Mouse (Mus musculus) retina, embryonic 14.5 days (tissue): Measurements from ENCODE around the gene Tmem40.

Experiments
- DNase-seq: peaks from one replicate; pipeline ENCODE4 v3.0.0-alpha.2; 2015; ENCODE audit warnings: low spot score

Tmem40 gene

DNA sequence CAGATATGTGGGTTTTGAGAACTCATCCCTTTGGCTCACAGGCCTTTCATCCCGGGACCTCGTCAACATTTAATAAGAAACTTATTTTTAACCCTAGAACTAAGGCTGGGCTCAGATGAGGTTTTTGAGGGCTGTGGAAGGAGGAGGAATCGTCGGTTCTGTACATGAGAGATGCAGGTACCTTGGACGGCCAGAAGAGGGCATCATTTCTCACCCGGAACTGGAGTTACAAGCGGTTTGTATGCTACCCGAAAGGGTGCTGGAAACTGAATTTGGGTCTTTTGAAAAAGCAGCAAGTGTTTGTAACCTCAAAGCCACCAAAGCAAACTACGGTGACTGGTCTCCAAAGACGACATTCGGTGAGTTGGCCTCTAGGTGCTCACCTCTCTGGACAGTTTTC is 60.9 kb downstream of the Tmem40 start:
- DNase-seq, result peak; percentile 8

DNA sequence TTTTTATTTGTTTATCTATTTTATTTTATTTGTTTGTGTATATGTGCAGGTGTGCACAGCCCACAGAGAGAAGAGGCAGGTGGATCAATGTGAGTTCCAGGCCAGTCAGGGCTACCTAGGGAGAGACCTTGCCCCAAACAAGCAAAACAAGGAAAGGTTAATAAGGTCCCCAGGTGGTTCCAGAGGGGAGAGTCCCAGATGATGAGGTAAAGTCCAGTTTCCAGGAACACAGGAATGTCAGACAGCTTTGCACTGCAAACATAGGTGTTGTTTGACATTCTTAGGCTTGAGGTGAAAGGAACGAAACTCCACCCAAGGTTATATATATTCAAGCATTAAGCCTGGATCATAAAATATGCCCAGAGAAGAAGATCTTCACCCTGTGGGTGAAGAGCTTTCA is 61.4 kb downstream of the Tmem40 start:
- DNase-seq, result no peak

GRCm38 (mm10) chr6:115698699-115699098 is 63.5 kb downstream of the Tmem40 start:
- DNase-seq, result no peak

GRCm38 (mm10) chr6:115697739-115698558 is 64.3 kb downstream of the Tmem40 start:
- no peak for DNase-seq

DNA sequence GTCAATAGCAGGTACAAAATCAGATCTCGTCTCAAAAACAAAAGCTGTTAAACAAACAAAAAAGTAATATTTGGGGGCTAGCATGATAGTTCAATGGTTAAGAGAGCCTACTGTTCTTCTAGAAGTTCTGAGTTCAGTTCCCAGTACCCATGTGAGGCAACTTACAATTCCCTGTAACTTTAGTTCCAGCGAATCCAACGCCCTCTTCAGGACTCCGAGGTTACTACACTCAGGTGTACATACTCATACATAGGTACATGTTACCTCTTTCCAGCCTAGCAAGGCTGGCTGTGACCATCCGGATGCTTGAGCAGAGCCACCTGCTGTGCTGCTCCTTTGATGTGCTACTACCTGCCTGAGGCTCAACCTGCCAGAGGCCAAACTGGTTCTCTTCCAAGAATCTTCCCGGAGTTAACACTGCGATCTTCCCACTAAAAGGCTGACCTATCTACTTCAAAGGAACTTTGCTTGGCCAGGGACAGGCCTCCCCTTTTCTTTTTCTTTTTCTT is 65.4 kb downstream of the Tmem40 start:
- DNase-seq, result no peak

GRCm38 (mm10) chr6:115695124-115695523 is 67.1 kb downstream of the Tmem40 start:
- no peak for DNase-seq

DNA sequence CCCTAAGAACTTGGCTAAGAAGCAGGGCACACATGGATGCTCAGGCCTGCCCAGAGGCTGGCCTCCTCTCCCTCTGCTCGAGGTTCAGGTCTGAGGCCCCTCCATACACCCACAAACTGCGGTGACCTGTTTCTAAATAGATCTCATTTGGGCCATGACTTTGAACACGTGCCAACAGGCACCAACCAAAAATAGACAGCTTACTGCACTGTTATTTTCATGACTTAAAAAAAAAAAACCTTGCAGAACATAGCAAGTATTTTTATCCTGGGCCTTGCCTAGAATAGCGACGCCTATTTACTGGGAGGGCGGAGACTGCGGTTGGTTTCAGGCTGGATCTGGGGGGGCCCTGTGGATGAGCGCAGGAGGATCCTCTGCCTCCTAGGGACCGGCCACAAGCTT is 67.8 kb downstream of the Tmem40 start:
- no peak for DNase-seq

GRCm38 (mm10) chr6:115692963-115693730 is 69.1 kb downstream of the Tmem40 start:
- DNase-seq, result peak; percentile 16

DNA sequence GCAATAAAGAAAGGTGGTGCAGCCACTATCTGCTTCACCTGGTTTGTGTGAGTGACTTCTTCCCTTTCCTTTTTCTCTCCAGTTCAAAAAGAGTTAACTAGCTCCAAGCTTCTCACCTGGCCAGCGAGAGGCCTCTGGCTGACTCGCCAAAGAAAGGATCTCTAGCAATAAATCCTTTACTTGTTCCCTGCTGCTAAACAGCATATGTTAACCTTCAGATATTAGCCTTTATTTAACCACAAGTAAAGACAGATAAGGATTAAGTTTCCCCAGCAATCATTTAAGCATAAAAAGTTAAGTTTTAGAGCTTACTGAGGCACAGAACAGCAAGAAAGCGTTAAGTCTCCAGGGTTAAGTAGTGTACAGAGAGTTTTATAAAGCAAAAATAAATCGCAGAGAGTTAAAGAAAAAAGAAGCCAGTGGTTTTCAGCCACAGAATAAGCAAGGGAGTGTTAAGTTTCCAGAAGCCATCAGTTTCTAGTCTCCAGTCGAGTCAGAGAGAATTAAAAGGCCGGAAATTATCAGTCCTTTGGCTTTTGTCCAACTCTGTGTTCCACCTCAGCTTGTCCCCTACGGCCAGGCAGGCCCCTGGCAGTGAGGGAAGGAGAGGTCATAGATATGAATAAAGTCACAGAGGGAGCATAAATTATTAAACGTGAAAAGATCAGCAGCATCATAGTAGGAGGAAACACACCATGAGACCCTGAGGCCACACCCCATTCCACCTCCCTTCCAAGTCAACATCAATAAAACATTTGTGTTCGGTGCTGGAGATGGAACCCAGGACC is 69.9 kb downstream of the Tmem40 start:
- DNase-seq, result no peak

GRCm38 (mm10) chr6:115690105-115690504 is 72.1 kb downstream of the Tmem40 start:
- no peak for DNase-seq

- no peak for DNase-seq
Measured at GRCm38 (mm10) chr6:115688589-115688988, 73.6 kb downstream of the Tmem40 start.

GRCm38 (mm10) chr6:115687753-115688152 is 74.5 kb downstream of the Tmem40 start:
- DNase-seq, result no peak

GRCm38 (mm10) chr6:115684851-115685646 is 77.2 kb downstream of the Tmem40 start:
- no peak for DNase-seq

- no peak for DNase-seq
Measured at GRCm38 (mm10) chr6:115684271-115684670, 77.9 kb downstream of the Tmem40 start.

- no peak for DNase-seq
Measured at GRCm38 (mm10) chr6:115681066-115681465, 81.1 kb downstream of the Tmem40 start.
